Mouse (Mus musculus): Measurements from ENCODE around the gene Nifk. TPM values are rescaled to one million over a fixed set of nuclear protein-coding genes. Genes with fewer than 3 reads are reported as not detected.

Gene Nifk
- polyA plus RNA-seq, 1 experiment: 25.6 TPM

DNA sequence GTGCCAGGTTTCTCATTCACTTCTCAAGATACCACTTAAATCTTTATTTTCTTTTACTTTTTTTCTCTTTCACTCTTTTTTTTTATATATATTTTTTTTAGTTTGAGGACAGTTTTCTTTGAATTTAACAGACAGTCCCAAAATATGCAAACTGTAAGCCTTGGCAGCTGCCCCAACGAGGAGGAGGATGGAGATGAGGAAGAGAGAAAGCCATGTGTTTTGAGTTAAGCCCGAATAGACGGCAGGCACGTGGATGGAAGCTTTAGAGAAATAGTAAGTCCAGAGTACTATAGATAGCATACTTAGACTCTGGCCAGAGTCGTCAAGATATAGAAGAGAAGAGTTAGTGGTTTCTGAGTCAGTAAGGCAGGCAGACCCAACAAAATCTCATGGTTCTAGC lies 56.1 kb downstream of the Nifk start:
- TF ChIP-seq CTCF (IDR thresholded peaks at IDR 0.05; ENCODE audit: low read depth, low read length) (no peak), POLR2A (IDR thresholded peaks at IDR 0.05; ENCODE audit: borderline replicate concordance, low read depth, low read length) (no peak)

GRCm38 (mm10) chr1:118380105-118380786 lies 58.6 kb downstream of the Nifk start:
- H3K27ac ChIP-seq (ENCODE audit: insufficient read depth, low read depth, low read length): no peak overlapping the region
- H3K4me3 ChIP-seq (ENCODE audit: insufficient read depth, low read length): no peak overlapping the region
- H3K4me1 ChIP-seq (ENCODE audit: control insufficient read depth, insufficient read depth, low read length): no peaks in the 10 kb centered on the region; the same call in 1 of the 2 replicates
- TF ChIP-seq CTCF (IDR thresholded peaks at IDR 0.05; ENCODE audit: low read depth, low read length) (no peak), POLR2A (IDR thresholded peaks at IDR 0.05; ENCODE audit: borderline replicate concordance, low read depth, low read length) (no peak)

More for the DNA sequence above, 56.1 kb downstream of the Nifk start:
- no peaks in the 10 kb centered on the region; the same call in 1 of the 2 replicates for H3K4me1 ChIP-seq (ENCODE audit: control insufficient read depth, insufficient read depth, low read length)
- no peak overlapping the region for H3K4me3 ChIP-seq (ENCODE audit: insufficient read depth, low read length)
- H3K27ac ChIP-seq (ENCODE audit: insufficient read depth, low read depth, low read length): no peak overlapping the region

Other genes with a start within 250 kb of the Nifk start
- gene Gm29106, start 145.3 kb upstream of the Nifk start, polyA plus RNA-seq (2012; ENCODE audit: insufficient read depth, insufficient read length, missing spikeins): not detected in 2 replicates
- 68.5 and 70.1 TPM in 2 replicates for gene Tsn, start 10.1 kb upstream of the Nifk start, polyA plus RNA-seq (2012; ENCODE audit: insufficient read depth, insufficient read length, missing spikeins)
- gene Clasp1, start 67.2 kb downstream of the Nifk start, polyA plus RNA-seq (2012; ENCODE audit: insufficient read depth, insufficient read length, missing spikeins): 20.8 and 22.3 TPM in 2 replicates

All from bone marrow macrophage, adult 2 months (primary cell).